Mouse (Mus musculus) T-helper 2 cell (primary cell): Measurements from ENCODE around the gene Csf1.

Experiments
- in situ Hi-C: fragments of 300-600 bp; cut with MboI, MseI; formaldehyde crosslinking; loops from one replicate; pipeline ENCODE4 v1.15.1; 2025; ENCODE audit warnings: high pct_unique_total_duplicates

The Csf1 gene

GRCm38 (mm10) chr3:107707239-107707638 lies 53.0 kb downstream of the Csf1 start:
- in situ Hi-C loops: no loop called here

- in situ Hi-C loops: no loop called here
Observed at GRCm38 (mm10) chr3:107706164-107706563, 54.1 kb downstream of the Csf1 start.

- in situ Hi-C loops: no loop called here
Observed at GRCm38 (mm10) chr3:107704371-107704705, 55.9 kb downstream of the Csf1 start.

- in situ Hi-C loops: no loop called here
Observed at GRCm38 (mm10) chr3:107703675-107704370, 56.4 kb downstream of the Csf1 start.

GRCm38 (mm10) chr3:107701767-107702394 lies 58.4 kb downstream of the Csf1 start:
- in situ Hi-C loops: no loop called here

- in situ Hi-C loops: no loop called here
Observed at GRCm38 (mm10) chr3:107700625-107701024, 59.6 kb downstream of the Csf1 start.

GRCm38 (mm10) chr3:107696910-107697309 lies 63.4 kb downstream of the Csf1 start:
- in situ Hi-C loops: loop anchor here (5.0 kb wide), 1 partner anchor 165 kb away; no protein-coding TSS in a partner anchor

- in situ Hi-C loops: loop anchor here (5.0 kb wide), 1 partner anchor 166 kb away; no protein-coding TSS in a partner anchor
Observed at GRCm38 (mm10) chr3:107695948-107696881, 64.1 kb downstream of the Csf1 start, which contains the start of gene Ahcyl1. Gene Ahcyl1 (minus strand): TSS chr3:107696560.

- in situ Hi-C loops: loop anchor here (5.0 kb wide), 1 partner anchor 167 kb away; no protein-coding TSS in a partner anchor
Observed at GRCm38 (mm10) chr3:107695219-107695947, 64.9 kb downstream of the Csf1 start.

- in situ Hi-C loops: no loop called here
Observed at GRCm38 (mm10) chr3:107694256-107694900, 65.9 kb downstream of the Csf1 start.
